Mouse (Mus musculus): ENCODE data around the gene Naaladl2.

Naaladl2 gene

GRCm38 (mm10) chr3:24982111-24982510 is 161.9 kb downstream of the Naaladl2 start:
- in situ Hi-C loops (cut with MboI, MseI): no loop called here

- in situ Hi-C loops (cut with MboI, MseI): no loop called here
Measured at GRCm38 (mm10) chr3:24942170-24942569, 201.9 kb downstream of the Naaladl2 start.

GRCm38 (mm10) chr3:24938507-24939182 is 205.4 kb downstream of the Naaladl2 start:
- in situ Hi-C loops (cut with MboI, MseI): no loop called here

- in situ Hi-C loops (cut with MboI, MseI): no loop called here
Measured at GRCm38 (mm10) chr3:24921811-24922210, 222.2 kb downstream of the Naaladl2 start.

- in situ Hi-C loops (cut with MboI, MseI): no loop called here
Measured at GRCm38 (mm10) chr3:24921401-24921800, 222.7 kb downstream of the Naaladl2 start.

GRCm38 (mm10) chr3:24905425-24905960 is 238.6 kb downstream of the Naaladl2 start:
- in situ Hi-C loops (cut with MboI, MseI): no loop called here

GRCm38 (mm10) chr3:24888801-24889200 is 255.3 kb downstream of the Naaladl2 start:
- in situ Hi-C loops (cut with MboI, MseI): no loop called here

- in situ Hi-C loops (cut with MboI, MseI): no loop called here
Measured at GRCm38 (mm10) chr3:24872254-24872653, 271.8 kb downstream of the Naaladl2 start.

GRCm38 (mm10) chr3:24852936-24853335 is 291.1 kb downstream of the Naaladl2 start:
- in situ Hi-C loops (cut with MboI, MseI): no loop called here

GRCm38 (mm10) chr3:24796739-24797138 is 347.3 kb downstream of the Naaladl2 start:
- in situ Hi-C loops (cut with MboI, MseI): no loop called here

GRCm38 (mm10) chr3:24787451-24788148 is 356.5 kb downstream of the Naaladl2 start:
- in situ Hi-C loops (cut with MboI, MseI): no loop called here

- in situ Hi-C loops (cut with MboI, MseI): no loop called here
Measured at GRCm38 (mm10) chr3:24784108-24784507, 360.0 kb downstream of the Naaladl2 start.

GRCm38 (mm10) chr3:24783462-24783829 is 360.6 kb downstream of the Naaladl2 start:
- in situ Hi-C loops (cut with MboI, MseI): no loop called here

- in situ Hi-C loops (cut with MboI, MseI): no loop called here
Measured at GRCm38 (mm10) chr3:24782784-24783461, 361.1 kb downstream of the Naaladl2 start.

GRCm38 (mm10) chr3:24781687-24782086 is 362.4 kb downstream of the Naaladl2 start:
- in situ Hi-C loops (cut with MboI, MseI): no loop called here

GRCm38 (mm10) chr3:24778416-24778815 is 365.6 kb downstream of the Naaladl2 start:
- in situ Hi-C loops (cut with MboI, MseI): no loop called here

- in situ Hi-C loops (cut with MboI, MseI): no loop called here
Measured at GRCm38 (mm10) chr3:24749055-24749454, 395.0 kb downstream of the Naaladl2 start.

GRCm38 (mm10) chr3:24747182-24747856 is 396.7 kb downstream of the Naaladl2 start:
- in situ Hi-C loops (cut with MboI, MseI): no loop called here

GRCm38 (mm10) chr3:24743946-24744345 is 400.1 kb downstream of the Naaladl2 start:
- in situ Hi-C loops (cut with MboI, MseI): no loop called here

GRCm38 (mm10) chr3:24719181-24719749 is 424.8 kb downstream of the Naaladl2 start:
- in situ Hi-C loops (cut with MboI, MseI): loop anchor here (10.0 kb wide), 1 partner anchor 254 kb away; no protein-coding TSS in a partner anchor

GRCm38 (mm10) chr3:24714770-24715169 is 429.3 kb downstream of the Naaladl2 start:
- in situ Hi-C loops (cut with MboI, MseI): loop anchor here (10.0 kb wide), 1 partner anchor 250 kb away; no protein-coding TSS in a partner anchor
